Mouse (Mus musculus) embryonic facial prominence, embryonic 13.5 days (tissue): ENCODE measurements around the gene Usp15. TPM values are rescaled to one million over a fixed set of nuclear protein-coding genes. Genes with fewer than 3 reads are reported as not detected.

ENCODE experiments used
- ATAC-seq: fragments of 200-750 bp; cut with Nextera tagmentation; 2 replicates; pipeline ENCODE4 v1.8.0; 2017; ENCODE audit warnings: low read depth; ENCODE audit not compliant: insufficient number of reproducible peaks, insufficient read depth, low FRiP score, low TSS enrichment
- H3K27ac ChIP-seq: fragments of 300-500 bp; sonication (generic); 2 replicates; pipeline ENCODE4 v1.5.1; 2015; ENCODE audit warnings: moderate library complexity, mild to moderate bottlenecking, inconsistent platforms
- H3K27me3 ChIP-seq: fragments of 300-500 bp; sonication (generic); 2 replicates; pipeline ENCODE4 v1.6.1; 2015; ENCODE audit warnings: mild to moderate bottlenecking, inconsistent platforms
- H3K36me3 ChIP-seq: fragments of 300-500 bp; sonication (generic); 2 replicates; pipeline ENCODE4 v1.6.1; 2015; ENCODE audit warnings: mild to moderate bottlenecking, inconsistent platforms
- H3K4me1 ChIP-seq: fragments of 300-500 bp; sonication (generic); 2 replicates; pipeline ENCODE4 v1.6.1; 2015; ENCODE audit warnings: inconsistent platforms
- H3K4me2 ChIP-seq: fragments of 300-500 bp; sonication (generic); 2 replicates; pipeline ENCODE4 v1.6.1; 2015; ENCODE audit warnings: moderate library complexity, mild to moderate bottlenecking, inconsistent platforms
- H3K4me3 ChIP-seq: fragments of 300-500 bp; sonication (generic); 2 replicates; pipeline ENCODE4 v1.5.1; 2015; ENCODE audit warnings: mild to moderate bottlenecking, inconsistent platforms
- H3K9ac ChIP-seq: fragments of 300-500 bp; sonication (generic); 2 replicates; pipeline ENCODE4 v1.6.1; 2015; ENCODE audit warnings: mild to moderate bottlenecking, inconsistent platforms
- H3K9me3 ChIP-seq: fragments of 300-500 bp; sonication (generic); 2 replicates; pipeline ENCODE4 v1.6.1; 2016; ENCODE audit warnings: inconsistent platforms
- WGBS: fragments of 180-500 bp; shearing (Covaris S2); methylation state at CpG from one replicate; pipeline ENCODE4 v1.1.7; 2015; ENCODE audit warnings: mixed read lengths; 5-methylcytosine and 5-hydroxymethylcytosine counted together
- polyA plus RNA-seq: library from polyadenylated mRNA; unstranded; fragments of >200 nt; fragmentation: Nextera tagmentation; extraction: Ambion mirVana; gene quantifications from 2 replicates; pipeline ENCODE4 v1.2.1, GENCODE M21; 2015

Gene Usp15
- polyA plus RNA-seq, 1 experiment from 2014 or later, result 66.1 TPM

GRCm38 (mm10) chr10:123094504-123094903 is 102.3 kb downstream of the Usp15 start:
- Histone ChIP-seq H3K4me2 (no peak overlapping the region), H3K27me3 (no peaks in the 10 kb centered on the region), H3K4me3 (no peak overlapping the region), H3K9ac (no peak overlapping the region), H3K27ac (no peak overlapping the region), H3K36me3 (no peaks in the 10 kb centered on the region), H3K4me1 (no peaks in the 10 kb centered on the region), H3K9me3 (no peaks in the 10 kb centered on the region)
- ATAC-seq, result no peak
- WGBS, result 82% methylated on average over 7 of the region's 7 CpGs

GRCm38 (mm10) chr10:123092577-123092976 is 104.2 kb downstream of the Usp15 start:
- 75% methylated on average over 3 of the region's 3 CpGs for WGBS
- Histone ChIP-seq H3K4me3 (no peak overlapping the region), H3K9ac (no peak overlapping the region), H3K27ac (no peak overlapping the region), H3K36me3 (no peaks in the 10 kb centered on the region), H3K4me2 (no peak overlapping the region), H3K9me3 (no peaks in the 10 kb centered on the region), H3K27me3 (no peaks in the 10 kb centered on the region), H3K4me1 (no peaks in the 10 kb centered on the region)
- no peak for ATAC-seq

GRCm38 (mm10) chr10:123091737-123092136 is 105.1 kb downstream of the Usp15 start:
- Histone ChIP-seq H3K27me3 (no peaks in the 10 kb centered on the region), H3K9me3 (no peaks in the 10 kb centered on the region), H3K27ac (no peak overlapping the region), H3K4me3 (no peak overlapping the region), H3K36me3 (no peaks in the 10 kb centered on the region), H3K9ac (no peak overlapping the region), H3K4me1 (no peaks in the 10 kb centered on the region), H3K4me2 (no peak overlapping the region)
- 36% methylated on average over 5 of the region's 5 CpGs for WGBS
- ATAC-seq, result no peak

GRCm38 (mm10) chr10:123089425-123089930 is 107.3 kb downstream of the Usp15 start:
- no peak for ATAC-seq
- H3K4me2 ChIP-seq, result no peak overlapping the region

GRCm38 (mm10) chr10:123086847-123087246 is 109.9 kb downstream of the Usp15 start:
- H3K9ac ChIP-seq, result no peak overlapping the region
- no peaks in the 10 kb centered on the region for H3K27me3 ChIP-seq
- H3K4me1 ChIP-seq, result no peaks in the 10 kb centered on the region
- WGBS, result 82% methylated on average over 2 of the region's 2 CpGs
- no peak overlapping the region for H3K4me2 ChIP-seq
- no peaks in the 10 kb centered on the region for H3K36me3 ChIP-seq
- no peaks in the 10 kb centered on the region for H3K9me3 ChIP-seq
- no peak overlapping the region for H3K4me3 ChIP-seq
- ATAC-seq, result no peak
- no peak overlapping the region for H3K27ac ChIP-seq

More at GRCm38 (mm10) chr10:123089425-123089930, 107.3 kb downstream of the Usp15 start:
- H3K4me3 ChIP-seq, result no peak overlapping the region
- H3K27ac ChIP-seq, result no peak overlapping the region
- no peaks in the 10 kb centered on the region for H3K4me1 ChIP-seq
- no peaks in the 10 kb centered on the region for H3K9me3 ChIP-seq
- H3K36me3 ChIP-seq, result no peaks in the 10 kb centered on the region
- no peak overlapping the region for H3K9ac ChIP-seq
- H3K27me3 ChIP-seq, result no peaks in the 10 kb centered on the region
- 81% methylated on average over 12 of the region's 12 CpGs for WGBS

- no peak overlapping the region for H3K4me3 ChIP-seq
- H3K27ac ChIP-seq, result no peak overlapping the region
- H3K4me2 ChIP-seq, result no peak overlapping the region
- no peaks in the 10 kb centered on the region for H3K27me3 ChIP-seq
- ATAC-seq, result no peak
- H3K4me1 ChIP-seq, result no peaks in the 10 kb centered on the region
- H3K36me3 ChIP-seq, result no peaks in the 10 kb centered on the region
- H3K9ac ChIP-seq, result no peak overlapping the region
- WGBS, result 63% methylated on average over 10 of the region's 10 CpGs
- no peaks in the 10 kb centered on the region for H3K9me3 ChIP-seq
Measured at GRCm38 (mm10) chr10:123084900-123085641, 111.7 kb downstream of the Usp15 start.

GRCm38 (mm10) chr10:123084307-123084706 is 112.5 kb downstream of the Usp15 start:
- Histone ChIP-seq H3K27ac (no peak overlapping the region), H3K9me3 (no peaks in the 10 kb centered on the region), H3K4me2 (no peak overlapping the region), H3K36me3 (no peaks in the 10 kb centered on the region), H3K9ac (no peak overlapping the region), H3K4me3 (no peak overlapping the region), H3K27me3 (no peaks in the 10 kb centered on the region), H3K4me1 (no peaks in the 10 kb centered on the region)
- ATAC-seq, result no peak
- WGBS, result 74% methylated on average over 9 of the region's 9 CpGs

- peaks cover 9% of the 10 kb centered on the region for H3K4me1 ChIP-seq
- peak; percentile 99 for ATAC-seq
- H3K27me3 ChIP-seq, result no peaks in the 10 kb centered on the region
- H3K36me3 ChIP-seq, result peaks cover 17% of the 10 kb centered on the region
- H3K9me3 ChIP-seq, result no peaks in the 10 kb centered on the region
- H3K9ac ChIP-seq, result peak within 1 kb of the TSS; percentile 94
- peak within 1 kb of the TSS; percentile 81 for H3K4me2 ChIP-seq
- H3K27ac ChIP-seq, result peak within 1 kb of the TSS; percentile 78
- H3K4me3 ChIP-seq, result peak within 1 kb of the TSS; percentile 98
- under 1% methylated on average over 42 of the region's 58 CpGs for WGBS
Measured at GRCm38 (mm10) chr10:123076245-123077023, 120.4 kb downstream of the Usp15 start, which contains the start of gene Mon2. Mon2 (minus strand) TSS chr10:123076505.

GRCm38 (mm10) chr10:123075751-123076242 is 121.0 kb downstream of the Usp15 start:
- H3K4me3 ChIP-seq, result peak overlapping the region; percentile 98
- peak; percentile 63 for ATAC-seq
- H3K4me2 ChIP-seq, result peak overlapping the region; percentile 81
- H3K27me3 ChIP-seq, result no peaks in the 10 kb centered on the region
- under 1% methylated on average over 45 of the region's 48 CpGs for WGBS
- no peaks in the 10 kb centered on the region for H3K9me3 ChIP-seq
- H3K9ac ChIP-seq, result peak overlapping the region; percentile 94
- H3K36me3 ChIP-seq, result peaks cover 17% of the 10 kb centered on the region
- H3K27ac ChIP-seq, result peak overlapping the region; percentile 78
- H3K4me1 ChIP-seq, result peaks cover 9% of the 10 kb centered on the region

GRCm38 (mm10) chr10:123071997-123072396 is 124.8 kb downstream of the Usp15 start:
- Histone ChIP-seq H3K4me3 (no peak overlapping the region), H3K9ac (no peak overlapping the region), H3K4me2 (no peak overlapping the region), H3K27me3 (no peaks in the 10 kb centered on the region), H3K36me3 (peaks cover 30% of the 10 kb centered on the region), H3K4me1 (peaks cover 9% of the 10 kb centered on the region), H3K9me3 (0 out of 2 replicates have a peak, but pooled peaks cover 6% of the 10 kb centered on the region), H3K27ac (no peak overlapping the region)
- ATAC-seq, result no peak
- WGBS, result 94% methylated on average over 2 of the region's 2 CpGs

- no peak overlapping the region; the same call in 1 of the 2 replicates for H3K27ac ChIP-seq
- no peak overlapping the region for H3K4me3 ChIP-seq
- WGBS, result 88% methylated on average over 2 of the region's 2 CpGs
- no peaks in the 10 kb centered on the region for H3K9me3 ChIP-seq
- no peak for ATAC-seq
- no peak overlapping the region for H3K4me2 ChIP-seq
- no peak overlapping the region for H3K9ac ChIP-seq
- H3K4me1 ChIP-seq, result no peaks in the 10 kb centered on the region
- peaks cover 5% of the 10 kb centered on the region; the same call in 1 of the 2 replicates for H3K36me3 ChIP-seq
- no peaks in the 10 kb centered on the region for H3K27me3 ChIP-seq
Measured at GRCm38 (mm10) chr10:123063021-123063420, 133.8 kb downstream of the Usp15 start.
